Comparison of ENCODE assay signal across 8 mouse cellular contexts in the genomic region with DNA sequence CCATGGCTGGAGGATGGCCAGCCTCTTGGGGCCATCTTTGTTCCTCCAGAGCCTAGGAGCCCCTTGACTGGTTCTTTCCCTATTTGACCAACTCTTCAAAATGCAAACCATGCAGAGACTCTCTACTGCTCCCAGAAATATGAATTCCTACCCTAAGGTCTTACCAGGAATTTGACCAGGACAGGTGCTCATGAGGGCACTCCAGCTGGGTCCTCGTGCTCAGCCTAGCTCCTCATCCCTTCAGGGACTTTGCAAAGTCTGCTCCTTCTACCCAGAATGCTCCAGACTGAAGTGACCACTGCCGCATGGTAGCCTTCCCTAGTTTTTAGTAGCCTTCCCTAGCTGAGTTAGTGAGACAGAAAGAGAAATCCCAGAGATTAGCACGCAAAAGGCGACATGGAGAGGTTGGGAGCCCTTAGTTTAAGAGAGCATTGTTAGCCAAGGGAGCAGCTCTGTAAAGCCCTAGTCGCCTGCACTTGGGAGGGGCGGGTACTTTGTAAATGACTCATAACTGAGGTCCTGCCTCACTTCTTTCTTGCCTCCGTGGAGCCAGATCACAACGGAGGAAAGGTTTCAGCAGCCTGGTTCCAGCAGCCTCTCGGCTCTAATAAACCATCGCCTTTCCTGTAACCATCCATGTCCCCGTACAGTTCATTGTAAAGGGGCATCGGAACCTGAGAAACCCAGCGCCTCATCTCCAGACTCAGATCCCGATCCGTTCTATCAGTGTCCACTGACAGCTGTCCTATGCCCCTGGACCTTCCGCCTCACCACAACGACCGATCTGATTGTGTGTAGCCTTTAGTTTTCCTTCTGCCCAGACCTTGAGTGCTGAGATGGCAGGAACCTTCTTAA. TPM values are rescaled to one million over a fixed set of nuclear protein-coding genes. Genes with fewer than 3 reads are reported as not detected.
A peak's percentile ranks its signal among the peaks of the same experiment; 100 is the strongest.
DNase-seq lines count a peak whose midpoint lies in the region; ATAC-seq and TF ChIP-seq lines count a peak whose summit lies in the region.

No protein-coding gene starts in this region.

- POLR2A ChIA-PET in Patski (lab: Charles Lee) = no interaction called here

- no peak overlapping the region for H3K27ac ChIP-seq in heart, embryonic 15.5 days
- no peak overlapping the region for H3K27ac ChIP-seq in hindbrain, embryonic 14.5 days
- H3K27ac ChIP-seq in midbrain, embryonic 15.5 days = peak overlapping the region; percentile 70

- CTCF ChIA-PET in Patski (lab: Charles Lee) = interaction anchor here (1.3 kb wide), 1 partner anchor 193 kb away, joined by 4 read pairs; no protein-coding TSS in a partner anchor

- no peaks in the 10 kb centered on the region for H3K9me3 ChIP-seq in heart, embryonic 15.5 days (replicated peaks)
- no peaks in the 10 kb centered on the region for H3K9me3 ChIP-seq in hindbrain, embryonic 14.5 days (ENCODE audit: control insufficient read depth, low read length)
- H3K9me3 ChIP-seq in midbrain, embryonic 15.5 days = no peaks in the 10 kb centered on the region

- peaks cover 47% of the 10 kb centered on the region for H3K27me3 ChIP-seq in heart, embryonic 15.5 days
- H3K27me3 ChIP-seq in Patski = no peaks in the 10 kb centered on the region
- H3K27me3 ChIP-seq in hindbrain, embryonic 14.5 days (ENCODE audit: control insufficient read depth, insufficient read depth, low read length) = peaks cover 21% of the 10 kb centered on the region; the same call in 1 of the 2 replicates
- peaks cover 24% of the 10 kb centered on the region; the same call in 1 of the 2 replicates for H3K27me3 ChIP-seq in midbrain, embryonic 15.5 days (replicated peaks)

- in situ Hi-C loops in Patski (cut with MboI; ENCODE audit: low pct_unique_long_range_greater_than_20kb) = no loop called here

- no peak for ATAC-seq in heart, embryonic 15.5 days (replicated peaks; ENCODE audit: insufficient number of reproducible peaks, insufficient read depth, low FRiP score, low read depth)
- peak; percentile 68 for ATAC-seq in Patski
- ATAC-seq in hindbrain, embryonic 14.5 days (ENCODE audit: low FRiP score) = no peak
- ATAC-seq in midbrain, embryonic 15.5 days (replicated peaks) = no peak

- peak overlapping the region; percentile 90 for H3K4me2 ChIP-seq in heart, embryonic 15.5 days
- peak overlapping the region; percentile 71 for H3K4me2 ChIP-seq in hindbrain, embryonic 14.5 days (replicated peaks)
- peak overlapping the region; percentile 76 for H3K4me2 ChIP-seq in midbrain, embryonic 15.5 days

- TF ChIP-seq CTCF in Patski (IDR thresholded peaks at IDR 0.05) = no peak

- H3K36me3 ChIP-seq in heart, embryonic 15.5 days = no peaks in the 10 kb centered on the region
- H3K36me3 ChIP-seq in hindbrain, embryonic 14.5 days (replicated peaks; ENCODE audit: control insufficient read depth, insufficient read depth) = no peaks in the 10 kb centered on the region
- no peaks in the 10 kb centered on the region for H3K36me3 ChIP-seq in midbrain, embryonic 15.5 days (replicated peaks)

- no peak overlapping the region for H3K9ac ChIP-seq in heart, embryonic 15.5 days
- H3K9ac ChIP-seq in hindbrain, embryonic 14.5 days = peak overlapping the region; percentile 59; the same call in 1 of the 2 replicates
- H3K9ac ChIP-seq in midbrain, embryonic 15.5 days = no peak overlapping the region; the same call in 1 of the 2 replicates

- H3K4me3 ChIP-seq in heart, embryonic 15.5 days = peak overlapping the region; percentile 49
- H3K4me3 ChIP-seq in hindbrain, embryonic 14.5 days (replicated peaks; ENCODE audit: low read length) = peak overlapping the region; percentile 38; the same call in 1 of the 2 replicates
- H3K4me3 ChIP-seq in midbrain, embryonic 15.5 days = peak overlapping the region; percentile 40

- peaks cover 40% of the 10 kb centered on the region for H3K4me1 ChIP-seq in heart, embryonic 15.5 days (replicated peaks)
- H3K4me1 ChIP-seq in hindbrain, embryonic 14.5 days (replicated peaks; ENCODE audit: control insufficient read depth, insufficient read depth, low read length) = peaks cover 22% of the 10 kb centered on the region; the same call in 1 of the 2 replicates
- peaks cover 36% of the 10 kb centered on the region for H3K4me1 ChIP-seq in midbrain, embryonic 15.5 days

- WGBS in heart, embryonic 15.5 days = 31% methylated on average over 18 of the region's 18 CpGs
- 27% methylated on average over 18 of the region's 18 CpGs for WGBS in hindbrain, embryonic 14.5 days
- WGBS in midbrain, embryonic 15.5 days = 23% methylated on average over 18 of the region's 18 CpGs

- no peak for DNase-seq in heart, adult 8-10 months (ENCODE audit: low spot score)
- no peak for DNase-seq in Patski (ENCODE audit: low read depth, low spot score)
- DNase-seq in hindbrain, embryonic 14.5 days (ENCODE audit: low spot score) = no peak
- no peak for DNase-seq in layer of hippocampus, adult 8-10 months (ENCODE audit: low spot score in 2 of 2)
- DNase-seq in thymus, postnatal 14 days = no peak
- DNase-seq in embryo, embryonic 9.5 days (ENCODE audit: extremely low spot score) = no peak

RNA-seq across cellular contexts. Expression of a gene that starts 28.2 kb away (rescaled TPM):
- polyA plus RNA-seq in heart, embryonic 15.5 days (2015; fragmentation: Nextera tagmentation; extraction: Ambion mirVana) = 23.0 and 29.7 TPM in 2 replicates
- 10 to 100 TPM; 10.9 to 23.6 (median 16.1) TPM for total RNA-seq in heart, adult 8-10 months (2022)
- polyA plus RNA-seq in Patski (2021) = 40.4 TPM
- polyA plus RNA-seq in hindbrain, embryonic 14.5 days (2014; fragmentation: Nextera tagmentation; extraction: Ambion mirVana) = 6.5 and 7.6 TPM in 2 replicates
- polyA plus RNA-seq in midbrain, embryonic 15.5 days (2015; fragmentation: Nextera tagmentation; extraction: Ambion mirVana) = 4.1 and 4.9 TPM in 2 replicates
- total RNA-seq in layer of hippocampus, adult 8-10 months (2022) = 10 to 100 TPM; 15.0 to 33.0 (median 25.0) TPM
